Comparison of ENCODE assay signal across 29 mouse cellular contexts in the genomic region with DNA sequence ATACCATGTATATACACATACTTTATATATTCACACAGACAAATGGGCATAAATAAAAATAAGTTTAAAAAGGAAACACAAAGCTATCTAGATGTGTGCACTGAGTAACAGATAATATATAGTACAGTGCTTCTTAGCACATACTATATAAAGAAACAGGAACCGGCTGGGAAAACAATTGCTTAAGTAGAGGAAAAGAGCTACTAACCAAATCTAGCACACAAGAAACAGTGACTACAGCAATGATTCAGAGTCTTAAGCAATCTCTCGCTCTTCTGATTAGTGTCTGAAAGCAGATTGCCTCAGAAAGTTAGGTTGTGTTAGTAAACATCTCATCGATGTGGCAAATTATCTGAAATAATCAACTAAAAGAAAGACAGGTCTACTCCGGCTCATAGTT. TPM values are rescaled to one million over a fixed set of nuclear protein-coding genes. Genes with fewer than 3 reads are reported as not detected.
DNase-seq lines count a peak whose midpoint lies in the region; ATAC-seq and TF ChIP-seq lines count a peak whose summit lies in the region.
"Had no signal": no experiment of that assay in that cellular context is flagged by ENCODE, and none has a peak within 500 bp of the region (broad histone marks: within the 10 kb centered on the region; RNA-seq: fewer than 3 reads in every experiment).

No protein-coding gene starts in this region.

- H3K4me1 ChIP-seq in erythroblast, embryonic 14.5 days (ENCODE audit: control insufficient read depth) = peaks cover 82% of the 10 kb centered on the region
- no peaks in the 10 kb centered on the region for H3K4me1 ChIP-seq in lung, postnatal 0 days (ENCODE audit: insufficient read depth, low read depth, low read length)
- H3K4me1 ChIP-seq in liver, embryonic 14.5 days (replicated peaks; ENCODE audit: control insufficient read depth in 2 of 2, insufficient read depth in 2 of 2, low read length in 1 of 2) = peaks cover 53 to 57% of the 10 kb centered on the region in 2 experiments
- no peaks in the 10 kb centered on the region for H3K4me1 ChIP-seq in hindbrain, postnatal 0 days (ENCODE audit: insufficient read depth, low read length)
- H3K4me1 ChIP-seq: embryonic facial prominence, embryonic 10.5 days; embryonic facial prominence, embryonic 15.5 days; heart, embryonic 15.5 days; limb, embryonic 12.5 days; neural tube, embryonic 12.5 days had no signal

- no peak for TF ChIP-seq EP300 in lung, postnatal 0 days (IDR thresholded peaks at IDR 0.05)
- TF ChIP-seq EP300 in liver, embryonic 14.5 days (IDR thresholded peaks at IDR 0.05; ENCODE audit: low read depth) = no peak

- WGBS in lung, postnatal 0 days = 71% methylated on average over 4 of the region's 4 CpGs
- WGBS in liver, embryonic 14.5 days (ENCODE audit: insufficient replicate concordance) = 61% methylated on average over 4 of the region's 4 CpGs
- 89% methylated on average over 4 of the region's 4 CpGs for WGBS in hindbrain, postnatal 0 days

- no peak overlapping the region for H3K4me2 ChIP-seq in lung, postnatal 0 days (replicated peaks; ENCODE audit: low read depth, low read length)
- peak overlapping the region; percentile 54 for H3K4me2 ChIP-seq in liver, embryonic 14.5 days (ENCODE audit: low read depth)
- H3K4me2 ChIP-seq in hindbrain, postnatal 0 days (ENCODE audit: low read depth, low read length) = no peak overlapping the region
- H3K4me2 ChIP-seq: embryonic facial prominence, embryonic 15.5 days; heart, embryonic 15.5 days; limb, embryonic 12.5 days; midbrain, embryonic 11.5 days; neural tube, embryonic 12.5 days had no signal

- ATAC-seq in erythroblast, adult 5-6 weeks (replicated peaks; ENCODE audit: low FRiP score, poor library complexity, severe bottlenecking) = no peak
- no peak for ATAC-seq in lung, postnatal 0 days
- no peak for ATAC-seq in liver, embryonic 14.5 days (ENCODE audit: insufficient read depth)
- peak; percentile 51 for ATAC-seq in megakaryocyte progenitor cell, adult 5-6 weeks (replicated peaks; ENCODE audit: poor library complexity)
- ATAC-seq in hindbrain, postnatal 0 days = no peak
- ATAC-seq: forebrain, embryonic 14.5 days; intestine, postnatal 0 days; Patski had no signal

- no peak overlapping the region for H3K9ac ChIP-seq in lung, postnatal 0 days (replicated peaks; ENCODE audit: low read depth)
- H3K9ac ChIP-seq in liver, embryonic 14.5 days (replicated peaks) = peak overlapping the region; percentile 49
- no peak overlapping the region for H3K9ac ChIP-seq in hindbrain, postnatal 0 days (replicated peaks; ENCODE audit: low read length)
- H3K9ac ChIP-seq: embryonic facial prominence, embryonic 15.5 days; heart, embryonic 15.5 days; limb, embryonic 12.5 days; neural tube, embryonic 12.5 days had no signal

- no peaks in the 10 kb centered on the region for H3K27me3 ChIP-seq in erythroblast, embryonic 14.5 days (ENCODE audit: control insufficient read depth)
- H3K27me3 ChIP-seq in lung, postnatal 0 days (replicated peaks; ENCODE audit: insufficient read depth, low read length) = no peaks in the 10 kb centered on the region
- H3K27me3 ChIP-seq in liver, embryonic 14.5 days (ENCODE audit: control insufficient read depth, insufficient read depth, low read length) = no peaks in the 10 kb centered on the region
- H3K27me3 ChIP-seq in hindbrain, postnatal 0 days (ENCODE audit: insufficient read depth, low read length) = no peaks in the 10 kb centered on the region
- H3K27me3 ChIP-seq: embryonic facial prominence, embryonic 15.5 days; heart, embryonic 15.5 days; limb, embryonic 12.5 days; neural tube, embryonic 12.5 days; Patski had no signal

- no peaks in the 10 kb centered on the region for H3K9me3 ChIP-seq in erythroblast, embryonic 14.5 days (ENCODE audit: control insufficient read depth, low read length)
- H3K9me3 ChIP-seq in lung, postnatal 0 days (ENCODE audit: low read length) = no peaks in the 10 kb centered on the region
- H3K9me3 ChIP-seq in liver, embryonic 14.5 days (ENCODE audit: control insufficient read depth, low read length) = no peaks in the 10 kb centered on the region
- H3K9me3 ChIP-seq in hindbrain, postnatal 0 days (ENCODE audit: low read length) = no peaks in the 10 kb centered on the region
- H3K9me3 ChIP-seq: embryonic facial prominence, embryonic 10.5 days; embryonic facial prominence, embryonic 15.5 days; G1E; heart, embryonic 15.5 days; limb, embryonic 12.5 days; neural tube, embryonic 12.5 days had no signal

- DNase-seq in lung, postnatal 0 days (ENCODE audit: low spot score) = peak; percentile 16
- DNase-seq in lung, postnatal 36 days = no peak
- DNase-seq in liver, embryonic 14.5 days (ENCODE audit: low read depth in 3 of 3, low spot score in 3 of 3) = no peak
- DNase-seq in kidney, adult 8-10 months = no peak
- DNase-seq in hindbrain, postnatal 0 days (ENCODE audit: low spot score) = no peak
- DNase-seq: adrenal gland, postnatal 14 days; cerebellum, adult 18-20 months; cerebellum, postnatal 10 days; gastrocnemius, adult 2 months; kidney, postnatal 14 days; lung, adult 18-20 months; lung, postnatal 10 days; right cerebral cortex, adult 18-20 months; right cerebral cortex, postnatal 4 days had no signal

- no peak for TF ChIP-seq CTCF in lung, postnatal 0 days (IDR thresholded peaks at IDR 0.05)
- no peak for TF ChIP-seq CTCF in liver, embryonic 14.5 days (IDR thresholded peaks at IDR 0.05; ENCODE audit: low read depth)
- TF ChIP-seq CTCF in hindbrain, postnatal 0 days (IDR thresholded peaks at IDR 0.05; ENCODE audit: low read depth) = no peak

- H3K4me3 ChIP-seq in erythroblast, embryonic 14.5 days (replicated peaks) = peak overlapping the region; percentile 20
- no peak overlapping the region for H3K4me3 ChIP-seq in lung, postnatal 0 days (ENCODE audit: low read depth, low read length)
- H3K4me3 ChIP-seq in liver, embryonic 14.5 days (ENCODE audit: insufficient read depth in 1 of 2, low read depth in 2 of 2, low read length in 2 of 2) = no peak overlapping the region
- no peak overlapping the region for H3K4me3 ChIP-seq in hindbrain, postnatal 0 days (ENCODE audit: low read length)
- H3K4me3 ChIP-seq: embryonic facial prominence, embryonic 10.5 days; embryonic facial prominence, embryonic 15.5 days; gastrocnemius, adult 2 months; heart, embryonic 15.5 days; left cerebral cortex, adult 2 months; limb, embryonic 12.5 days; myocyte; neural tube, embryonic 12.5 days had no signal

- H3K36me3 ChIP-seq in erythroblast, embryonic 14.5 days (ENCODE audit: control insufficient read depth) = peaks cover 59% of the 10 kb centered on the region
- H3K36me3 ChIP-seq in lung, postnatal 0 days (ENCODE audit: insufficient read depth, low read length) = no peaks in the 10 kb centered on the region
- no peaks in the 10 kb centered on the region; the same call in 1 of the 2 replicates for H3K36me3 ChIP-seq in liver, embryonic 14.5 days (replicated peaks; ENCODE audit: control insufficient read depth, insufficient read depth, low read depth)
- no peaks in the 10 kb centered on the region for H3K36me3 ChIP-seq in hindbrain, postnatal 0 days (ENCODE audit: insufficient read depth, low read length)
- H3K36me3 ChIP-seq: embryonic facial prominence, embryonic 10.5 days; embryonic facial prominence, embryonic 15.5 days; G1E; heart, embryonic 15.5 days; limb, embryonic 12.5 days; neural tube, embryonic 12.5 days had no signal

- no peak overlapping the region for H3K27ac ChIP-seq in lung, postnatal 0 days (ENCODE audit: low read length)
- H3K27ac ChIP-seq in liver, embryonic 14.5 days = peak overlapping the region; percentile 98
- H3K27ac ChIP-seq in hindbrain, postnatal 0 days = no peak overlapping the region
- H3K27ac ChIP-seq: embryonic facial prominence, embryonic 10.5 days; embryonic facial prominence, embryonic 15.5 days; gastrocnemius, adult 2 months; heart, embryonic 15.5 days; left cerebral cortex, adult 2 months; limb, embryonic 12.5 days; neural tube, embryonic 12.5 days had no signal

RNA-seq across cellular contexts. Expression of a gene that starts 33.3 kb away (rescaled TPM):
- polyA plus RNA-seq in erythroblast, embryonic 14.5 days (2012) = 0.41 and 0.53 TPM in 2 replicates
- 17.1 and 18.8 TPM in 2 replicates for total RNA-seq in erythroblast, adult 5-6 weeks (2015; ENCODE audit: low replicate concordance)
- total RNA-seq in erythroblast, adult 5-6 weeks (2017; ENCODE audit: low replicate concordance) = 31.9 and 41.0 TPM in 2 replicates
- 0.18 and 0.30 TPM in 2 replicates for polyA plus RNA-seq in lung, postnatal 0 days (2015; fragmentation: Nextera tagmentation; extraction: Ambion mirVana)
- polyA plus RNA-seq in liver, embryonic 14.5 days (2012; rRNA removed) = 3.5 and 4.8 TPM in 2 replicates
- polyA plus RNA-seq in liver, embryonic 14.5 days (2014; fragmentation: Nextera tagmentation; extraction: Ambion mirVana) = 4.7 and 5.2 TPM in 2 replicates
- total RNA-seq in megakaryocyte progenitor cell, adult 5-6 weeks (2015) = 0.02 TPM in 1 of 2 replicates, not detected in the other
- total RNA-seq in megakaryocyte progenitor cell, adult 5-6 weeks (2017) = 0.03 TPM in 1 of 2 replicates, not detected in the other
- total RNA-seq in hindbrain, postnatal 0 days (2014; rRNA removed) = 9.9 and 10.8 TPM in 2 replicates
- polyA plus RNA-seq in hindbrain, postnatal 0 days (2015; fragmentation: Nextera tagmentation; extraction: Ambion mirVana) = 4.1 and 4.6 TPM in 2 replicates
- polyA plus RNA-seq: G1E, myocyte had no signal
